Mouse (Mus musculus) lung, embryonic 16.5 days (tissue): Measurements from ENCODE around the gene Axin1. TPM values are rescaled to one million over a fixed set of nuclear protein-coding genes. Genes with fewer than 3 reads are reported as not detected.

Experiments used
- ATAC-seq: fragments of 200-750 bp; cut with Nextera tagmentation; 2 replicates; pipeline ENCODE4 v1.8.0; 2017; ENCODE audit warnings: low read depth, mild to moderate bottlenecking, moderate library complexity
- H3K27ac ChIP-seq: fragments of 300-500 bp; sonication (generic); 2 replicates; pipeline ENCODE4 v1.5.1; 2014; ENCODE audit warnings: mild to moderate bottlenecking, control low read depth, low read length
- H3K27me3 ChIP-seq: fragments of 300-500 bp; sonication (generic); 2 replicates; pipeline ENCODE4 v1.6.1; 2014; ENCODE audit warnings: low read depth, low read length, mixed read lengths; ENCODE audit not compliant: control insufficient read depth, insufficient read depth
- H3K36me3 ChIP-seq: fragments of 300-500 bp; sonication (generic); 2 replicates; pipeline ENCODE4 v1.6.1; 2014; ENCODE audit warnings: low read length; ENCODE audit not compliant: control insufficient read depth, insufficient read depth
- H3K4me1 ChIP-seq: fragments of 300-500 bp; sonication (generic); replicated peaks from 2 replicates; pipeline ENCODE4 v1.6.1; 2014; ENCODE audit warnings: low read length, mixed read lengths; ENCODE audit not compliant: control insufficient read depth, insufficient read depth
- H3K4me2 ChIP-seq: fragments of 300-500 bp; sonication (generic); 2 replicates; pipeline ENCODE4 v1.6.1; 2014; ENCODE audit warnings: low read depth, low read length, control low read depth
- H3K4me3 ChIP-seq: fragments of 300-500 bp; sonication (generic); 2 replicates; pipeline ENCODE4 v1.5.1; 2014; ENCODE audit warnings: mild to moderate bottlenecking, low read length, control low read depth
- H3K9ac ChIP-seq: fragments of 300-500 bp; sonication (generic); 2 replicates; pipeline ENCODE4 v1.6.1; 2014; ENCODE audit warnings: low read length, control low read depth
- H3K9me3 ChIP-seq: fragments of 300-500 bp; sonication (generic); 2 replicates; pipeline ENCODE4 v1.6.1; 2016; ENCODE audit warnings: low read length; ENCODE audit not compliant: control insufficient read depth
- WGBS: fragments of 180-500 bp; shearing (Covaris S2); extraction: QIAGEN DNeasy Blood & Tissue Kit; methylation state at CpG from one replicate; pipeline ENCODE4 v1.1.7; 2014; 5-methylcytosine and 5-hydroxymethylcytosine counted together
- polyA plus RNA-seq: library from polyadenylated mRNA; unstranded; fragments of >200 nt; fragmentation: Nextera tagmentation; extraction: Ambion mirVana; gene quantifications from 2 replicates; pipeline ENCODE4 v1.2.1, GENCODE M21; 2015

The Axin1 gene
- polyA plus RNA-seq, 1 experiment from 2014 or later: 7.4 TPM

DNA sequence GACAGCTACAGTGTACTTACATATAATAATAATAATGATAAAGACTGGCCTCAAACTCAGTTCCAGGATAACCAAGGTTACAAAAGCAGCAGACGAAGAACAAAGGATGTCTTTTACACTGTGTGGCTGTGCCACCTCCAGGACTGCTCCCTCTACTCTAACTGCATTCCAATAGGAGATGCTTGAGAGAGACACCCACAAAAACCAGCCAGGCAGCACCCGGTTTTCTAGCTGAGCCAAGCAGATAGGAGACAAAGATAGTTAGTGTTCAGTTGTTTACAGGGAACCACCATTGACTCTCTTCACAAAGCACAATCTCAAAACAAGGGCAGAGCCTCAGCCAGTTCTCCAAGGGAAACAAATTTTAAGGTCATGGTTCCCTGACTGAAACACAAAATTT, 101.1 kb downstream of the Axin1 start:
- H3K36me3 ChIP-seq: no peaks in the 10 kb centered on the region
- no peak overlapping the region for H3K4me2 ChIP-seq
- H3K4me1 ChIP-seq: no peaks in the 10 kb centered on the region; the same call in 1 of the 2 replicates
- 52% methylated on average over 2 of the region's 2 CpGs for WGBS
- H3K9me3 ChIP-seq: no peaks in the 10 kb centered on the region
- no peaks in the 10 kb centered on the region for H3K27me3 ChIP-seq
- H3K27ac ChIP-seq: no peak overlapping the region
- H3K4me3 ChIP-seq: no peak overlapping the region
- no peak for ATAC-seq
- no peak overlapping the region for H3K9ac ChIP-seq

DNA sequence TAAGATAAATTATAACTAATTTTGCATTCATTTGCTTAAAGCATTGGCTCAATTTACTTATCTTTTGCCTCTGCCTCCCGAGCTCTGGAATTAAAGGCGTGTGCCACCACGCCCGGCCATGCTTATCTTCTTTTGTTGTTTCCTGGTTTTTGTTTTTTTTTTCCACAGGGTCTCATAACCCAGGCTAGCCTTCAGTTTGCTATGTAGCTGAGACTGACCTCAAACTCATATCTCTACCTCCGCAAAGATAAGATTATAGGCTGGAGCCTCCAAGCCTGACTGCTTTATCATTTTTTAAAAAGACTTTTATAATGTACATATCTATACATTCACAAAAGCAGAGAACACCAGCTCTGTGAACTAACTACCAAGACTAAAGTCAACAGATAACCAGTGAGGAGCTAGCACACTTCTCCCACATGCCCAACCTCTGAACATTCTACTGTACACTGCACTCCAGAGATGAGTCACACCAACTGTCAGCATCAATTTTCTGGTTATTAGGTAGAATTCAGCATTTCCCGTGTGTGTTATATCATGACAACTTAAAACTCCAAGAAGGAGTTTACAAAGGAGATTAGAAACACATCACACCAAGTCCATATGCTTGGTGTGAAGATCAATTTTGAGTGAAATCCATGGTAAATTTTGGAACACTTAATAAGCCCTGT, 101.8 kb downstream of the Axin1 start:
- H3K9me3 ChIP-seq: no peaks in the 10 kb centered on the region
- H3K4me1 ChIP-seq: no peaks in the 10 kb centered on the region; the same call in 1 of the 2 replicates
- no peak overlapping the region for H3K4me3 ChIP-seq
- H3K4me2 ChIP-seq: no peak overlapping the region
- WGBS: 76% methylated on average over 6 of the region's 6 CpGs
- no peak for ATAC-seq
- no peaks in the 10 kb centered on the region for H3K27me3 ChIP-seq
- no peaks in the 10 kb centered on the region for H3K36me3 ChIP-seq
- H3K27ac ChIP-seq: no peak overlapping the region
- no peak overlapping the region for H3K9ac ChIP-seq

DNA sequence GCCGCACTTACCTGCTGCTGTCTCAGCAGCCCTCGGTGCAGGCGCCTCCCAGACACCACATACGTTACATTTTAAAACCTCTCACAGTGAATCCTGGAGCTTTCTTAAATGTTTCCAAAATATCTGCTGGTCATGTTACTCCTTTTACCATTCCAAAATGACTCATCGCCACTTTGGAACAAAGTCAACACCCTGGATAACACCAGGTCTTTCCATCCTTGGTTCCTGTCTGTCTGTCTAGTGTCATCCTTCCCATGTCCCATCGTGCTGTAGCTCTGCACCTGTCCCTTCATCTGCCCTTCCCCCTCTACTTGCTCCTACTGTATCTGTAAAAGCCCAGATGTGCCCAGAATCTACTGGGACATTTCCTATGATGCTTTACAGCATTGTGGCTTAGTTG, 102.5 kb downstream of the Axin1 start:
- H3K27me3 ChIP-seq: no peaks in the 10 kb centered on the region
- 83% methylated on average over 6 of the region's 6 CpGs for WGBS
- H3K36me3 ChIP-seq: no peaks in the 10 kb centered on the region
- no peak overlapping the region for H3K4me2 ChIP-seq
- no peak overlapping the region for H3K4me3 ChIP-seq
- H3K9me3 ChIP-seq: no peaks in the 10 kb centered on the region
- no peaks in the 10 kb centered on the region; the same call in 1 of the 2 replicates for H3K4me1 ChIP-seq
- no peak overlapping the region for H3K27ac ChIP-seq
- no peak for ATAC-seq
- no peak overlapping the region for H3K9ac ChIP-seq

DNA sequence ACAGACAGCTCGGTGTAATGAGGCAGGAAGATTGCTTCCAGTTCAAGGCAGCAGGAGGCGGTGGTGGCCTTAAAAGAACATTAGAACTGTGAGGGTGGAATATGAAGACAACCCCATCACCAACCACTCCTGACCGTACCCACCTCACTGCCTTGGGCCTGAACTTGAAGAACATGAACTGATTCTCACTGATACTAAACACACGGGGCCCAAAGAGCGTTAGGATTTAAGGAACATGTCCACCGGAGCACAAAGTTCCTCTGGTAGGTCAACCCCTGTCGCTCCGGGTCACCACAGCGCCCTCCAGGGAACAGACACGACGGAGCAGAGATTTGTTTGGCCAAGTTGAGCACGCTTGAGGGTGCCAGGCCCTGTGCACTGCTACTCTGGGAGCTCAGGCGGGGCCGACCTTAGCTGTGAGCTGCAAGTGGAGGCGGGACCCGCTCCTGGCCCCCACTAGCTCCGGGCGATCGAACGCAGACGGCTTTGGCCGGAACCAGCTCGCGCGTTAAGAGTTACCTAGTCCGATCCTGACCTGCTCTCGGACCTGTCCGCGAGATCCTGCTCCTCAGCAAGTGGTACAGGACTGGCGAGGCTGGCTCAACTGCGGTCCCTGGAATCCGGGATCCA, 105.1 kb downstream of the Axin1 start:
- Histone ChIP-seq H3K36me3 (no peaks in the 10 kb centered on the region), H3K4me2 (peak overlapping the region; percentile 67), H3K27me3 (no peaks in the 10 kb centered on the region), H3K9me3 (no peaks in the 10 kb centered on the region), H3K27ac (peak overlapping the region; percentile 73), H3K4me1 (no peaks in the 10 kb centered on the region; the same call in 1 of the 2 replicates), H3K9ac (peak overlapping the region; percentile 76), H3K4me3 (peak overlapping the region; percentile 73)
- WGBS: under 1% methylated on average over 31 of the region's 32 CpGs
- peak; percentile 81 for ATAC-seq

DNA sequence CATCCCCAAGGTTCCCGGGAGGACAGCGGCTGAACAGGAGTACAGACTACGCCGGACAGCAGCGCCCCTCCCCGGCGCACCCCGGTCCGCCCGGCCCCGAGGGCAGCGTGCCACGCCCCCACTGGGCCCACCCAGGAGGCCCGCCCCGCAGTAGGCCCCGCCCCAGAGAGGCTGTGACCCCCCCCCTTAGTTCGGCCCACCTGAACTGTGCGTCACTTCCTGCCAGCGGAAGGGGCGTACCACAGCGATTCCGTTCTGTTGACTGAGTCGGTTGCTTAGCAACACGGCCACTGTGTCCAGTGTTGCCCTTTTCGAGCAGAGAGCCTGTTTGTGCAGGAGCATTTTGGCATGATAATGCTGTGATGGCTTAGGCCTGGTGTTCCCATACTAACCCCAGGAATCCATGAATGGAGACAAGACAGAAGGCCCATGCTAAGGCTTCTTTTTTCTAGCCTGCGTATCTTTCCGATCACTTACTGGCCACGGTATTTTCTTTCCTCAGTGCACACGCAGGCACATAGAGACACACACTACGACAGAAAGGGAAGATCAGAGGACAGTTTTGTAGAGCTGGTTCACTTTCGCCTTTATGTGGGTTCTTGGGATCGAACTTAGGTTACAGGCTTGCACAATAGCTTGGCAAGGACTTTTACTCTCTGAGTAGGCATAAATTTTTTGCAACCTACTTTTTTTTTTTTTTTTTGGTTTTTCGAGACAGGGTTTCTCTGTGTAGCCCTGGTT, 105.8 kb downstream of the Axin1 start, which contains the start of gene Fam234a:
Gene Fam234a (minus strand): TSS at position 142 of the 741 bp plus-strand sequence.
- WGBS: 6% methylated on average over 30 of the region's 33 CpGs
- Histone ChIP-seq H3K27me3 (no peaks in the 10 kb centered on the region), H3K27ac (peak within 1 kb of the TSS; percentile 73), H3K9ac (peak within 1 kb of the TSS; percentile 76), H3K9me3 (no peaks in the 10 kb centered on the region), H3K4me3 (peak within 1 kb of the TSS; percentile 73), H3K36me3 (no peaks in the 10 kb centered on the region), H3K4me2 (peak within 1 kb of the TSS; percentile 67), H3K4me1 (no peaks in the 10 kb centered on the region; the same call in 1 of the 2 replicates)
- ATAC-seq: peak; percentile 99

Other genes with a start within 250 kb of the Axin1 start
- gene Rab40c, start 219.0 kb upstream of the Axin1 start, polyA plus RNA-seq: 23.4 and 26.5 TPM in 2 replicates
- 62.0 and 64.2 TPM in 2 replicates for gene Pigq, start 193.8 kb upstream of the Axin1 start, polyA plus RNA-seq
- gene Nhlrc4, start 193.7 kb upstream of the Axin1 start, polyA plus RNA-seq: 0.41 and 1.1 TPM in 2 replicates
- gene A930017K11Rik, start 186.1 kb upstream of the Axin1 start, polyA plus RNA-seq: 0.08 and 0.16 TPM in 2 replicates
- 21.1 TPM in 2 replicates for gene Capn15, start 152.9 kb upstream of the Axin1 start, polyA plus RNA-seq
- gene Rab11fip3, start 69.1 kb upstream of the Axin1 start, polyA plus RNA-seq: 6.5 and 6.7 TPM in 2 replicates
- gene Decr2, start 48.4 kb upstream of the Axin1 start, polyA plus RNA-seq: 36.3 and 36.8 TPM in 2 replicates
- gene Nme4, start 43.1 kb upstream of the Axin1 start, polyA plus RNA-seq: 68.3 and 69.7 TPM in 2 replicates
- 2.2 and 3.0 TPM in 2 replicates for gene Tmem8, start 25.4 kb upstream of the Axin1 start, polyA plus RNA-seq
- gene Mrpl28, start 15.2 kb upstream of the Axin1 start, polyA plus RNA-seq: 188 and 194 TPM in 2 replicates
- gene Pdia2, start 60.4 kb downstream of the Axin1 start, polyA plus RNA-seq: 0.20 and 0.31 TPM in 2 replicates
- 10.9 and 13.3 TPM in 2 replicates for gene Rgs11, start 64.3 kb downstream of the Axin1 start, polyA plus RNA-seq
- gene Arhgdig, start 69.1 kb downstream of the Axin1 start, polyA plus RNA-seq: 3.6 and 4.3 TPM in 2 replicates
- 46.9 and 49.6 TPM in 2 replicates for gene Fam234a, start 105.6 kb downstream of the Axin1 start, polyA plus RNA-seq
- 79.8 and 86.9 TPM in 2 replicates for gene Luc7l, start 114.2 kb downstream of the Axin1 start, polyA plus RNA-seq